Mouse (Mus musculus) bone marrow macrophage, adult 2 months (primary cell): ENCODE data around the gene Gm11596.

ENCODE experiments used
- CTCF ChIP-seq: IDR thresholded peaks from 2 replicates; pipeline ENCODE4 v1.5.1; 2012; ENCODE audit warnings: low read depth, mild to moderate bottlenecking, low read length, moderate library complexity
- POLR2A ChIP-seq: IDR thresholded peaks from 2 replicates; pipeline ENCODE4 v1.6.1; 2012; ENCODE audit warnings: mild to moderate bottlenecking, low read depth, low read length, borderline replicate concordance

DNA sequence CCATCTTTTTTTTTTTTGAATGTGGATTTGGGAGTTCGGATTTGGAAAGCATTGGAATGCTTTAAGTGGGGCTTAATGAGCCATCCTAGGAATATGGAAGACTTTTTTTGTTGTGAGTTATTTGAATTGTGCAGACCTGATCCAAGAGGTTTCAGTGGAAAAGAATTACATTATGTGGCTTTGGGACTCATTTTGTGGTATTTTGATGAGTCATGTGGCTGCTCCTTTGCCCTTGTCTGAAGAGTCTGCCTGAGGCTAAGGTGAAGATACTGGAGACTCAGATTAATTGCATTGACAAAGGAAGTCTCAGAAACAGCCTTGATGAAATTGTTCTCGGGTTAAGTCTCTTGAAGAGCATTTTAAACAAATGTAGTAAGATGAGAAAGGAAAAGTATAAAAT lies 24.9 kb downstream of the Gm11596 start:
- TF ChIP-seq CTCF (no peak), POLR2A (no peak)
